Mouse (Mus musculus) heart, adult 2 months (tissue): Measurements from ENCODE around the gene Foxp1.

Source experiments
- CTCF ChIP-seq: fragments of 200-600 bp; IDR thresholded peaks from 2 replicates; pipeline ENCODE4 v1.8.1; 2022; ENCODE audit warnings: antibody characterized with exemption, mild to moderate bottlenecking, moderate library complexity
- EP300 ChIP-seq: fragments of 200-500 bp; IDR thresholded peaks from 2 replicates; pipeline ENCODE4 v1.6.1; 2011; ENCODE audit warnings: low read depth, low read length, control low read depth; ENCODE audit not compliant: insufficient read depth
- POLR2A ChIP-seq: fragments of 200-500 bp; IDR thresholded peaks from 2 replicates; pipeline ENCODE4 v1.6.1; 2011; ENCODE audit warnings: mild to moderate bottlenecking, low read depth, low read length, control low read depth; ENCODE audit not compliant: insufficient read depth

DNA sequence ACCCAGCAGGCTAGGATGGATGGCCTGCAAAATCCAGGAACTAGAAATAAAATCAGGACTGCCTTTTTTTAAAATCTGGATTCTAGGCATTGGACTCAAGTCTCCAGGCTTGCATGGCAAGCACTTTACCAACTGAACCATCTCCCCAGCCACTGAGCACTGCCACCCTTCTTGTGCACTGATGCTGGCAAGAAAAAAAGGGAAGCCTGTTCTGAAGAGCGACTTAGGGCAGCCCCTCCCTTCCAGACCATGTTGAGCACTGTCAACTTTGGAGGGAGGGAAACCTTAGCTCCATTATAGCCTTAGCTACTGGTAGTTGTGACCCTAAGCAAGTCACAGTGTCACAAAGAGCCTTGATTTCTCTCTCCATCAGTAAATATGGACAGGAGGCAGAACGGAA, 164.6 kb downstream of the Foxp1 start:
- no peak for TF ChIP-seq CTCF
- TF ChIP-seq POLR2A = no peak
- TF ChIP-seq EP300 = no peak
